Mouse (Mus musculus): Measurements from ENCODE around the gene Lrrc10.

DNA sequence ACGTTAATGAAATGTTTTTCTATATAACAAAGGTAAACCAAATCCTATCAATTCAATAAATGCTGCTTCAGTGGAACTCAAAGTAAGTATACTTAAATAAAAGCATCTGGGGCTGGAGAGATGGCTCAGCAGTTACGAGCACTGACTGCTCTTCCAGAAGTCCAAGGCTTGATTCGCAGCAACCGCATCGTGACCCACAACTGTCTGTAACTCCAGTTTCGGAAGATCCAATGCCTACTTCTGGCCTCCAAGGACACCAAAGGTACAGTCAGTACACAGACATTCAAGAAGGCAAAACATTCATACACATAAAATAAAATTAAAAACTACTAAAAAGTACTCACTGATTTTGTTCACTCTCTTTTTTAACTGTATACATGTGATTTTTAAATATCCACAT, 51.0 kb downstream of the Lrrc10 start:
- TF ChIP-seq CTCF (IDR thresholded peaks at IDR 0.05; ENCODE audit: extremely low read depth, insufficient read length, insufficient replicate concordance, low read depth, low read length) (no peak), POLR2A (IDR thresholded peaks at IDR 0.05; ENCODE audit: low read depth, low read length) (no peak)
